Mouse (Mus musculus) CH12.LX (cell line): ENCODE data around the gene Grip1. TPM values are rescaled to one million over a fixed set of nuclear protein-coding genes. Genes with fewer than 3 reads are reported as not detected.

Experiments
- DNase-seq: peaks from one replicate; pipeline ENCODE4 v3.0.0-alpha.2; 2013; ENCODE audit errors: extremely low read depth
- H3K27ac ChIP-seq: 2 replicates; pipeline ENCODE4 v1.5.1; 2012; ENCODE audit warnings: low read depth, mild to moderate bottlenecking, control low read depth, moderate library complexity; ENCODE audit not compliant: insufficient read depth
- H3K27me3 ChIP-seq: replicated peaks from 2 replicates; pipeline ENCODE3; 2012; ENCODE audit warnings: inconsistent platforms
- H3K36me3 ChIP-seq, 2 experiments: replicated peaks in 1 of 2; 2 replicates each; pipeline versions ENCODE3 to v1.6.1; 2012; ENCODE audit warnings: inconsistent platforms in 1 of 2, low read length in 1 of 2, mild to moderate bottlenecking in 1 of 2, mixed read lengths in 1 of 2, moderate library complexity in 1 of 2; ENCODE audit not compliant: control insufficient read depth in 1 of 2, insufficient read depth in 1 of 2
- H3K4me1 ChIP-seq, 2 experiments: 2 replicates each; pipeline ENCODE4 v1.6.1; 2012; ENCODE audit warnings: inconsistent platforms in 1 of 2, moderate library complexity in 1 of 2; ENCODE audit not compliant: insufficient read depth in 2 of 2, control insufficient read depth in 1 of 2
- H3K4me2 ChIP-seq: 2 replicates; pipeline ENCODE4 v1.6.1; 2012; ENCODE audit warnings: low read depth, mild to moderate bottlenecking, control low read depth; ENCODE audit not compliant: poor library complexity, insufficient read depth, severe bottlenecking
- H3K4me3 ChIP-seq, 3 experiments: fragments of 150-350 bp in 1 of 3; sonication (generic) in 1 of 3; replicated peaks in 1 of 3; 2 replicates each; pipeline versions ENCODE3 to v1.5.1; 2011 to 2012; ENCODE audit warnings: low read depth in 2 of 3, low read length in 2 of 3, mild to moderate bottlenecking in 2 of 3, moderate library complexity in 2 of 3, control low read depth in 1 of 3, improper control_type of control experiment in 1 of 3, inconsistent platforms in 1 of 3, mixed read lengths in 1 of 3; ENCODE audit not compliant: poor library complexity in 1 of 3
- H3K79me2 ChIP-seq: replicated peaks from 2 replicates; pipeline ENCODE4 v1.6.1; 2012; ENCODE audit warnings: mild to moderate bottlenecking, moderate library complexity; ENCODE audit not compliant: control insufficient read depth, poor library complexity, insufficient read depth, severe bottlenecking; ENCODE audit errors: extremely low read depth
- H3K9ac ChIP-seq: 2 replicates; pipeline ENCODE4 v1.6.1; 2012; ENCODE audit warnings: low read depth, mild to moderate bottlenecking, control low read depth, moderate library complexity; ENCODE audit not compliant: insufficient read depth
- H3K9me3 ChIP-seq: replicated peaks from 2 replicates; pipeline ENCODE3; 2012; ENCODE audit warnings: low read length, inconsistent platforms, mixed read lengths
- BHLHE40 ChIP-seq: IDR thresholded peaks from 2 replicates; pipeline ENCODE4 v1.6.1; 2011; ENCODE audit warnings: mild to moderate bottlenecking, low read depth, low read length, improper control_type of control experiment
- CHD2 ChIP-seq: IDR thresholded peaks from 2 replicates; pipeline ENCODE4 v1.6.1; 2011; ENCODE audit warnings: low read length, improper control_type of control experiment
- CTCF ChIP-seq, 2 experiments: IDR thresholded peaks in 1 of 2; conservative IDR thresholded peaks in 1 of 2; 2 replicates each; pipeline ENCODE4 v1.5.1; 2011 to 2012; ENCODE audit warnings: low read depth in 2 of 2, low read length in 2 of 2, improper control_type of control experiment in 1 of 2, inconsistent platforms in 1 of 2, mild to moderate bottlenecking in 1 of 2, moderate library complexity in 1 of 2
- E2F4 ChIP-seq: IDR thresholded peaks from 2 replicates; pipeline ENCODE4 v1.6.1; 2011; ENCODE audit warnings: low read depth, low read length, improper control_type of control experiment; ENCODE audit not compliant: insufficient replicate concordance
- ELF1 ChIP-seq: IDR thresholded peaks from 2 replicates; pipeline ENCODE4 v1.6.1; 2014; ENCODE audit warnings: low read depth, mild to moderate bottlenecking, inconsistent platforms, low read length, improper control_type of control experiment
- EP300 ChIP-seq: IDR thresholded peaks from 2 replicates; pipeline ENCODE4 v1.6.1; 2011; ENCODE audit warnings: low read length, improper control_type of control experiment
- IRF4 ChIP-seq: IDR thresholded peaks from 2 replicates; pipeline ENCODE4 v1.6.1; 2014; ENCODE audit warnings: low read depth, mild to moderate bottlenecking, inconsistent platforms, low read length, improper control_type of control experiment
- JUN ChIP-seq: IDR thresholded peaks from 2 replicates; pipeline ENCODE4 v1.6.1; 2011; ENCODE audit warnings: low read depth, mild to moderate bottlenecking, low read length, improper control_type of control experiment, moderate library complexity; ENCODE audit not compliant: insufficient read depth
- MAFK ChIP-seq: IDR thresholded peaks from 2 replicates; pipeline ENCODE4 v1.6.1; 2011; ENCODE audit warnings: low read length, improper control_type of control experiment; ENCODE audit not compliant: insufficient replicate concordance
- MAX ChIP-seq: IDR thresholded peaks from 2 replicates; pipeline ENCODE4 v1.6.1; 2011; ENCODE audit warnings: low read length, improper control_type of control experiment
- MEF2A ChIP-seq: IDR thresholded peaks from 2 replicates; pipeline ENCODE4 v1.6.1; 2014; ENCODE audit warnings: low read depth, mild to moderate bottlenecking, inconsistent platforms, low read length, improper control_type of control experiment, borderline replicate concordance
- NRF1 ChIP-seq: IDR thresholded peaks from 2 replicates; pipeline ENCODE4 v1.6.1; 2014; ENCODE audit warnings: low read depth, mild to moderate bottlenecking, inconsistent platforms, low read length, improper control_type of control experiment, moderate library complexity
- PAX5 ChIP-seq: IDR thresholded peaks from 2 replicates; pipeline ENCODE4 v1.6.1; 2012; ENCODE audit warnings: low read length, inconsistent platforms, mixed read lengths
- POLR2A ChIP-seq: IDR thresholded peaks from 2 replicates; pipeline ENCODE4 v1.6.1; 2011; ENCODE audit warnings: low read depth, mild to moderate bottlenecking, improper control_type of control experiment, low read length
- POLR2AphosphoS2 ChIP-seq: IDR thresholded peaks from 2 replicates; pipeline ENCODE4 v1.6.1; 2011; ENCODE audit warnings: low read depth, low read length, improper control_type of control experiment
- RAD21 ChIP-seq: IDR thresholded peaks from 2 replicates; pipeline ENCODE4 v1.6.1; 2011; ENCODE audit warnings: low read depth, mild to moderate bottlenecking, low read length, improper control_type of control experiment, moderate library complexity
- SIN3A ChIP-seq: IDR thresholded peaks from 2 replicates; pipeline ENCODE4 v1.6.1; 2012; ENCODE audit warnings: low read length, improper control_type of control experiment, inconsistent platforms
- SMC3 ChIP-seq: IDR thresholded peaks from 2 replicates; pipeline ENCODE4 v1.6.1; 2011; ENCODE audit warnings: low read depth, low read length, improper control_type of control experiment
- UBTF ChIP-seq: IDR thresholded peaks from 2 replicates; pipeline ENCODE4 v1.6.1; 2012; ENCODE audit warnings: low read depth, mild to moderate bottlenecking, inconsistent platforms, low read length, improper control_type of control experiment, moderate library complexity
- USF2 ChIP-seq: conservative IDR thresholded peaks from 2 replicates; pipeline ENCODE4 v1.6.1; 2011; ENCODE audit warnings: low read depth, low read length, improper control_type of control experiment
- ZC3H11A ChIP-seq: IDR thresholded peaks from 2 replicates; pipeline ENCODE4 v1.6.1; 2012; ENCODE audit warnings: low read depth, mild to moderate bottlenecking, inconsistent platforms, low read length, improper control_type of control experiment
- ZKSCAN1 ChIP-seq: IDR thresholded peaks from 2 replicates; pipeline ENCODE4 v1.6.1; 2012; ENCODE audit warnings: low read depth, inconsistent platforms, low read length, improper control_type of control experiment, borderline replicate concordance
- ZNF384 ChIP-seq: IDR thresholded peaks from 2 replicates; pipeline ENCODE4 v1.6.1; 2012; ENCODE audit warnings: low read depth, low read length, improper control_type of control experiment, inconsistent platforms
- dilution Hi-C: fragments of 300-500 bp; cut with MboI; formaldehyde crosslinking; loops from 2 replicates; pipeline ENCODE4 v1.14.3; 2020; ENCODE audit warnings: low sequenced_read_pairs; ENCODE audit not compliant: extremely low pct_unique_long_range_greater_than_20kb, extremely low pct_ligation_motif_present
- in situ Hi-C: fragments of 300-500 bp; cut with MboI; formaldehyde crosslinking; loops from 3 replicates; pipeline ENCODE4 v1.14.3; 2019; ENCODE audit warnings: low sequenced_read_pairs, low pct_ligation_motif_present, low pct_unique_long_range_greater_than_20kb, mixed read lengths
- polyA plus RNA-seq: library from polyadenylated mRNA; unstranded; fragments of >175 nt; gene quantifications from 2 replicates; pipeline ENCODE4 v1.2.1, GENCODE M21; 2012; ENCODE audit warnings: low read depth; ENCODE audit not compliant: insufficient read length
- total RNA-seq, 2 experiments: library from RNA; depleted of rRNA; stranded (reverse); fragments of 300-350 nt in 1 of 2; fragments of >200 nt in 1 of 2; gene quantifications; 2 replicates each; pipeline ENCODE4 v1.2.3; 2012 to 2014

Grip1 gene
- total and polyA plus RNA-seq, 3 experiments, result 0.09 to 0.33 (median 0.13) TPM

DNA sequence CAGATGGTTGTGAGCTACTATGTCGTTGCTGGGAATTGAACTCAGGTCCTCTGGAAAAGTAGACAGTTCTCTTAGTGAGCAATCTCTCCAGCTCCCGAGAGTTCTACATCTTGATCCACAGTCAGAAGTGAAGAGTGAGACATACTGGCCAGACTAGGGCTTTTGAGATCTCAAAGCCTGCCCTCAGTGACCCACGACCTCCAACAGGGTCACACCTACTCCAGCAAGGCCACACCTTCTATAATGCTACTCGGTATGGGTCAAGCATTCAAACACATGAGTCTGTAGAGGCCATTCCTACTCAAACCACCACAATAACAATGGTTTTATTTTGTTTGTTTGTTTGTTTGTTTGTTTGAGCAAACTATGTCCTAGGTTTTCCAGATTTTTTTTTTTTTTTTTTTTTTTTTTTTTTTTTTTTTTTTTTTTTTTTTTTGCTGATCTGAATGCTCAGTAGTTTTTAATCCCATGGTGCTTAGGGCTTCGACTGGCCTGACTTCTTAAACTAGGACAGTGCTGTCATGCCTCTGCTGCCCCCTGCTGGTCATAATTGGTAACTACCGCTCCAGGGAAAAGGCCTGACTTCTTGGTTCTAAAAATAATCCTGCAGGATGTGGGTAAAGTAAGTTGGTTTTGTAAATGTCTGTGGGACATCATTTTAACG, 671.3 kb downstream of the Grip1 start:
- peak; percentile 86 for DNase-seq
- Histone ChIP-seq H3K9ac (no peak overlapping the region), H3K4me2 (no peak overlapping the region; the same call in 1 of the 2 replicates), H3K79me2 (no peaks in the 10 kb centered on the region), H3K27me3 (no peaks in the 10 kb centered on the region), H3K4me3 (no peak overlapping the region), H3K9me3 (no peaks in the 10 kb centered on the region)
- in situ Hi-C loops, result loop anchor here (10.0 to 25.0 kb wide), 3 partner anchors 190 to 488 kb away; no protein-coding TSS in a partner anchor
- dilution Hi-C loops, result no loop called here
- TF ChIP-seq IRF4, result no peak
- TF ChIP-seq SIN3A, result no peak
- TF ChIP-seq CTCF (conservative IDR thresholded peaks at IDR 0.05 in 1 of 2, IDR thresholded peaks at IDR 0.05 in 1 of 2; ENCODE audit: low read depth in 2 of 2, low read length in 2 of 2), result peak; percentile 77 to 86
- TF ChIP-seq JUN, result no peak
- peak; percentile 74 for TF ChIP-seq SMC3
- peak; percentile 76 for TF ChIP-seq RAD21
- TF ChIP-seq PAX5, result no peak
- TF ChIP-seq ZNF384, result peak; percentile 97
- TF ChIP-seq, all 38 proteins: peak for 4
- H3K36me3 ChIP-seq, result no peaks in the 10 kb centered on the region
- H3K4me1 ChIP-seq, result peaks cover 2 to 4% of the 10 kb centered on the region in 2 experiments; a peak in 3 of 4 replicates
- H3K27ac ChIP-seq, result no peak overlapping the region

DNA sequence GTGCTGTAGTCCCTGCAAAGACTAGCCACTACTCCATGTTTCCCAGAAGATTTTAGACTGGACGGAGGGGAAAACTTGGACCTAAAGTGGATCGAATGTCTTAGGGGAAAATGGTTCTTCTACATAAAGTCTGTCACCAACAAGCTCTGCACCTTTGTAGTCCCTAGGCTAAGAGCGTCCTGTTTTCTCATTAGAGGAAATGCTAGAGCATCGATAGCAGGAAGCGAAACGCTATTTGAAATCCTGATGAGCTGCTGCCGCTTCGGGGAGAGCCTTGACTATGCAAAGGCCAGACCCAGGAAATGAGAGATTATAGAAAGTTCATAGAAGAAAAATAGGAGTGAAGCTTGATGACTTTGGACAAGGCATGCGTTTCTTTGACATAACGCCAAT, 671.8 kb downstream of the Grip1 start:
- DNase-seq, result peak; percentile 10
- in situ Hi-C loops (loop anchor here (10.0 kb wide), 2 partner anchors 191 to 321 kb away; no protein-coding TSS in a partner anchor), dilution Hi-C loops (no loop called here)
- Histone ChIP-seq H3K27ac (no peak overlapping the region), H3K27me3 (no peaks in the 10 kb centered on the region), H3K9me3 (no peaks in the 10 kb centered on the region), H3K9ac (no peak overlapping the region), H3K4me1 (peaks cover 2 to 4% of the 10 kb centered on the region in 2 experiments; a peak in 3 of 4 replicates), H3K79me2 (no peaks in the 10 kb centered on the region), H3K36me3 (no peaks in the 10 kb centered on the region), H3K4me2 (no peak overlapping the region; the same call in 1 of the 2 replicates), H3K4me3 (no peak overlapping the region)
- TF ChIP-seq USF2 (no peak), MAX (no peak), NRF1 (no peak), POLR2AphosphoS2 (no peak), ELF1 (no peak), UBTF (no peak), SMC3 (no peak), CHD2 (no peak), MAFK (no peak), MEF2A (no peak), RAD21 (no peak), POLR2A (no peak), BHLHE40 (no peak), E2F4 (no peak), EP300 (no peak), SIN3A (no peak), ZC3H11A (no peak), IRF4 (no peak), CTCF (conservative IDR thresholded peaks at IDR 0.05 in 1 of 2, IDR thresholded peaks at IDR 0.05 in 1 of 2; ENCODE audit: low read depth in 2 of 2, low read length in 2 of 2) (no peak), ZKSCAN1 (no peak)
